In genomic region chr3:84474398-84474797, GRCm38 (mm10) we compare ENCODE assay signal across 14 mouse cellular contexts.
"Had no signal": no experiment of that assay in that cellular context is flagged by ENCODE, and none has a peak within 500 bp of the region (broad histone marks: within the 10 kb centered on the region; RNA-seq: fewer than 3 reads in every experiment).

No protein-coding gene starts in this region.

- H3K9me3 ChIP-seq: limb, embryonic 13.5 days; midbrain, embryonic 10.5 days; neural tube, embryonic 15.5 days had no signal

- H3K36me3 ChIP-seq: midbrain, embryonic 10.5 days; neural tube, embryonic 15.5 days had no signal

- H3K4me2 ChIP-seq: limb, embryonic 13.5 days; neural tube, embryonic 15.5 days had no signal

- ATAC-seq: inflammation-experienced regulatory T-cells, adult 6 months had no signal

- H3K9ac ChIP-seq: limb, embryonic 13.5 days; neural tube, embryonic 15.5 days had no signal

- H3K27ac ChIP-seq: limb, embryonic 13.5 days; midbrain, embryonic 10.5 days; neural tube, embryonic 15.5 days had no signal

- DNase-seq: kidney, adult 18-20 months; kidney, postnatal 10 days; kidney, postnatal 4 days; left cerebral cortex, postnatal 4 days; lung, adult 18-20 months; lung, postnatal 36 days; midbrain, embryonic 14.5 days; thymus, adult 2 months; thymus, postnatal 25 days had no signal

- H3K4me3 ChIP-seq: limb, embryonic 13.5 days; midbrain, embryonic 10.5 days; myocyte; neural tube, embryonic 15.5 days had no signal
